Mouse (Mus musculus) CH12.LX (cell line): ENCODE data around the gene Hibadh. TPM values are rescaled to one million over a fixed set of nuclear protein-coding genes. Genes with fewer than 3 reads are reported as not detected.

Source experiments
- DNase-seq: peaks from one replicate; pipeline ENCODE4 v3.0.0-alpha.2; 2013; ENCODE audit errors: extremely low read depth
- H3K27ac ChIP-seq: 2 replicates; pipeline ENCODE4 v1.5.1; 2012; ENCODE audit warnings: low read depth, mild to moderate bottlenecking, control low read depth, moderate library complexity; ENCODE audit not compliant: insufficient read depth
- H3K27me3 ChIP-seq: replicated peaks from 2 replicates; pipeline ENCODE3; 2012; ENCODE audit warnings: inconsistent platforms
- H3K36me3 ChIP-seq, 2 experiments: replicated peaks in 1 of 2; 2 replicates each; pipeline versions ENCODE3 to v1.6.1; 2012; ENCODE audit warnings: inconsistent platforms in 1 of 2, low read length in 1 of 2, mild to moderate bottlenecking in 1 of 2, mixed read lengths in 1 of 2, moderate library complexity in 1 of 2; ENCODE audit not compliant: control insufficient read depth in 1 of 2, insufficient read depth in 1 of 2
- H3K4me1 ChIP-seq, 2 experiments: 2 replicates each; pipeline ENCODE4 v1.6.1; 2012; ENCODE audit warnings: inconsistent platforms in 1 of 2, moderate library complexity in 1 of 2; ENCODE audit not compliant: insufficient read depth in 2 of 2, control insufficient read depth in 1 of 2
- H3K4me2 ChIP-seq: 2 replicates; pipeline ENCODE4 v1.6.1; 2012; ENCODE audit warnings: low read depth, mild to moderate bottlenecking, control low read depth; ENCODE audit not compliant: poor library complexity, insufficient read depth, severe bottlenecking
- H3K4me3 ChIP-seq, 3 experiments: fragments of 150-350 bp in 1 of 3; sonication (generic) in 1 of 3; replicated peaks in 1 of 3; 2 replicates each; pipeline versions ENCODE3 to v1.5.1; 2011 to 2012; ENCODE audit warnings: low read depth in 2 of 3, low read length in 2 of 3, mild to moderate bottlenecking in 2 of 3, moderate library complexity in 2 of 3, control low read depth in 1 of 3, improper control_type of control experiment in 1 of 3, inconsistent platforms in 1 of 3, mixed read lengths in 1 of 3; ENCODE audit not compliant: poor library complexity in 1 of 3
- H3K79me2 ChIP-seq: replicated peaks from 2 replicates; pipeline ENCODE4 v1.6.1; 2012; ENCODE audit warnings: mild to moderate bottlenecking, moderate library complexity; ENCODE audit not compliant: control insufficient read depth, poor library complexity, insufficient read depth, severe bottlenecking; ENCODE audit errors: extremely low read depth
- H3K9ac ChIP-seq: 2 replicates; pipeline ENCODE4 v1.6.1; 2012; ENCODE audit warnings: low read depth, mild to moderate bottlenecking, control low read depth, moderate library complexity; ENCODE audit not compliant: insufficient read depth
- H3K9me3 ChIP-seq: replicated peaks from 2 replicates; pipeline ENCODE3; 2012; ENCODE audit warnings: low read length, inconsistent platforms, mixed read lengths
- BHLHE40 ChIP-seq: IDR thresholded peaks from 2 replicates; pipeline ENCODE4 v1.6.1; 2011; ENCODE audit warnings: mild to moderate bottlenecking, low read depth, low read length, improper control_type of control experiment
- CHD1 ChIP-seq: IDR thresholded peaks from 2 replicates; pipeline ENCODE4 v1.6.1; 2012; ENCODE audit warnings: low read depth, low read length, improper control_type of control experiment, inconsistent platforms
- CHD2 ChIP-seq: IDR thresholded peaks from 2 replicates; pipeline ENCODE4 v1.6.1; 2011; ENCODE audit warnings: low read length, improper control_type of control experiment
- ELF1 ChIP-seq: IDR thresholded peaks from 2 replicates; pipeline ENCODE4 v1.6.1; 2014; ENCODE audit warnings: low read depth, mild to moderate bottlenecking, inconsistent platforms, low read length, improper control_type of control experiment
- GABPA ChIP-seq: IDR thresholded peaks from 2 replicates; pipeline ENCODE4 v1.6.1; 2012; ENCODE audit warnings: low read depth, low read length, improper control_type of control experiment, inconsistent platforms; ENCODE audit not compliant: insufficient replicate concordance
- HCFC1 ChIP-seq: IDR thresholded peaks from 2 replicates; pipeline ENCODE4 v1.6.1; 2012; ENCODE audit warnings: low read depth, mild to moderate bottlenecking, inconsistent platforms, low read length, improper control_type of control experiment
- IRF4 ChIP-seq: IDR thresholded peaks from 2 replicates; pipeline ENCODE4 v1.6.1; 2014; ENCODE audit warnings: low read depth, mild to moderate bottlenecking, inconsistent platforms, low read length, improper control_type of control experiment
- JUN ChIP-seq: IDR thresholded peaks from 2 replicates; pipeline ENCODE4 v1.6.1; 2011; ENCODE audit warnings: low read depth, mild to moderate bottlenecking, low read length, improper control_type of control experiment, moderate library complexity; ENCODE audit not compliant: insufficient read depth
- JUND ChIP-seq: conservative IDR thresholded peaks from 2 replicates; pipeline ENCODE4 v1.6.1; 2011; ENCODE audit warnings: low read depth, low read length, improper control_type of control experiment
- MAZ ChIP-seq: IDR thresholded peaks from 2 replicates; pipeline ENCODE4 v1.6.1; 2012; ENCODE audit warnings: low read depth, mild to moderate bottlenecking, inconsistent platforms, low read length, improper control_type of control experiment, moderate library complexity
- MEF2A ChIP-seq: IDR thresholded peaks from 2 replicates; pipeline ENCODE4 v1.6.1; 2014; ENCODE audit warnings: low read depth, mild to moderate bottlenecking, inconsistent platforms, low read length, improper control_type of control experiment, borderline replicate concordance
- MXI1 ChIP-seq: IDR thresholded peaks from 2 replicates; pipeline ENCODE4 v1.6.1; 2011; ENCODE audit warnings: mild to moderate bottlenecking, low read depth, low read length, improper control_type of control experiment
- MYC ChIP-seq: IDR thresholded peaks from 2 replicates; pipeline ENCODE4 v1.6.1; 2011; ENCODE audit warnings: low read depth, mild to moderate bottlenecking, improper control_type of control experiment, low read length
- NELFE ChIP-seq: IDR thresholded peaks from 2 replicates; pipeline ENCODE4 v1.6.1; 2011; ENCODE audit warnings: low read depth, low read length, improper control_type of control experiment
- NRF1 ChIP-seq: IDR thresholded peaks from 2 replicates; pipeline ENCODE4 v1.6.1; 2014; ENCODE audit warnings: low read depth, mild to moderate bottlenecking, inconsistent platforms, low read length, improper control_type of control experiment, moderate library complexity
- POLR2A ChIP-seq: IDR thresholded peaks from 2 replicates; pipeline ENCODE4 v1.6.1; 2011; ENCODE audit warnings: low read depth, mild to moderate bottlenecking, improper control_type of control experiment, low read length
- POLR2AphosphoS2 ChIP-seq: IDR thresholded peaks from 2 replicates; pipeline ENCODE4 v1.6.1; 2011; ENCODE audit warnings: low read depth, low read length, improper control_type of control experiment
- RAD21 ChIP-seq: IDR thresholded peaks from 2 replicates; pipeline ENCODE4 v1.6.1; 2011; ENCODE audit warnings: low read depth, mild to moderate bottlenecking, low read length, improper control_type of control experiment, moderate library complexity
- SIN3A ChIP-seq: IDR thresholded peaks from 2 replicates; pipeline ENCODE4 v1.6.1; 2012; ENCODE audit warnings: low read length, improper control_type of control experiment, inconsistent platforms
- SMC3 ChIP-seq: IDR thresholded peaks from 2 replicates; pipeline ENCODE4 v1.6.1; 2011; ENCODE audit warnings: low read depth, low read length, improper control_type of control experiment
- UBTF ChIP-seq: IDR thresholded peaks from 2 replicates; pipeline ENCODE4 v1.6.1; 2012; ENCODE audit warnings: low read depth, mild to moderate bottlenecking, inconsistent platforms, low read length, improper control_type of control experiment, moderate library complexity
- USF2 ChIP-seq: conservative IDR thresholded peaks from 2 replicates; pipeline ENCODE4 v1.6.1; 2011; ENCODE audit warnings: low read depth, low read length, improper control_type of control experiment
- ZKSCAN1 ChIP-seq: IDR thresholded peaks from 2 replicates; pipeline ENCODE4 v1.6.1; 2012; ENCODE audit warnings: low read depth, inconsistent platforms, low read length, improper control_type of control experiment, borderline replicate concordance
- ZMIZ1 ChIP-seq: IDR thresholded peaks from 2 replicates; pipeline ENCODE4 v1.6.1; 2012; ENCODE audit warnings: low read depth, mild to moderate bottlenecking, inconsistent platforms, low read length, improper control_type of control experiment
- ZNF384 ChIP-seq: IDR thresholded peaks from 2 replicates; pipeline ENCODE4 v1.6.1; 2012; ENCODE audit warnings: low read depth, low read length, improper control_type of control experiment, inconsistent platforms
- dilution Hi-C: fragments of 300-500 bp; cut with MboI; formaldehyde crosslinking; loops from 2 replicates; pipeline ENCODE4 v1.14.3; 2020; ENCODE audit warnings: low sequenced_read_pairs; ENCODE audit not compliant: extremely low pct_unique_long_range_greater_than_20kb, extremely low pct_ligation_motif_present
- in situ Hi-C: fragments of 300-500 bp; cut with MboI; formaldehyde crosslinking; loops from 3 replicates; pipeline ENCODE4 v1.14.3; 2019; ENCODE audit warnings: low sequenced_read_pairs, low pct_ligation_motif_present, low pct_unique_long_range_greater_than_20kb, mixed read lengths
- polyA plus RNA-seq: library from polyadenylated mRNA; unstranded; fragments of >175 nt; gene quantifications from 2 replicates; pipeline ENCODE4 v1.2.1, GENCODE M21; 2012; ENCODE audit warnings: low read depth; ENCODE audit not compliant: insufficient read length
- total RNA-seq, 2 experiments: library from RNA; depleted of rRNA; stranded (reverse); fragments of 300-350 nt in 1 of 2; fragments of >200 nt in 1 of 2; gene quantifications; 2 replicates each; pipeline ENCODE4 v1.2.3; 2012 to 2014

Hibadh gene
- total and polyA plus RNA-seq, 3 experiments, result 38.6 to 60.4 (median 44.4) TPM

GRCm38 (mm10) chr6:52642152-52642551, 2.0 kb upstream of the Hibadh start:
- dilution Hi-C loops, result no loop called here
- in situ Hi-C loops, result no loop called here
- TF ChIP-seq SIN3A, result no peak
- no peak for TF ChIP-seq NELFE
- no peak for TF ChIP-seq IRF4
- no peak for TF ChIP-seq JUN
- no peak for TF ChIP-seq ELF1
- no peak for TF ChIP-seq MAZ
- no peak for TF ChIP-seq POLR2AphosphoS2
- no peak for TF ChIP-seq JUND
- no peak for TF ChIP-seq CHD2
- TF ChIP-seq GABPA, result no peak
- no peak for TF ChIP-seq ZKSCAN1
- no peak for TF ChIP-seq MXI1
- TF ChIP-seq POLR2A, result no peak
- TF ChIP-seq, all 38 proteins: peak for 0
- H3K4me3 ChIP-seq, result no peak overlapping the region
- peaks cover 0 to 3% of the 10 kb centered on the region in 2 experiments for H3K36me3 ChIP-seq
- no peak overlapping the region for H3K4me2 ChIP-seq
- no peak for DNase-seq
- peaks cover 8% of the 10 kb centered on the region for H3K79me2 ChIP-seq
- no peak overlapping the region for H3K9ac ChIP-seq
- H3K27me3 ChIP-seq, result no peaks in the 10 kb centered on the region
- H3K9me3 ChIP-seq, result no peaks in the 10 kb centered on the region
- no peak overlapping the region for H3K27ac ChIP-seq
- peaks cover 8 to 19% of the 10 kb centered on the region in 2 experiments for H3K4me1 ChIP-seq

GRCm38 (mm10) chr6:52641076-52641475, 887 bp upstream of the Hibadh start:
- peaks cover 10% of the 10 kb centered on the region for H3K79me2 ChIP-seq
- H3K27ac ChIP-seq, result no peak overlapping the region
- H3K9me3 ChIP-seq, result no peaks in the 10 kb centered on the region
- no peak for DNase-seq
- H3K4me1 ChIP-seq, result peaks cover 8 to 22% of the 10 kb centered on the region in 2 experiments
- H3K36me3 ChIP-seq, result peaks cover 0 to 5% of the 10 kb centered on the region in 2 experiments
- H3K27me3 ChIP-seq, result no peaks in the 10 kb centered on the region
- TF ChIP-seq MEF2A, result no peak
- no peak for TF ChIP-seq NRF1
- no peak for TF ChIP-seq NELFE
- no peak for TF ChIP-seq HCFC1
- TF ChIP-seq RAD21, result no peak
- TF ChIP-seq ELF1, result no peak
- no peak for TF ChIP-seq MYC
- no peak for TF ChIP-seq USF2
- TF ChIP-seq ZMIZ1, result no peak
- no peak for TF ChIP-seq CHD1
- no peak for TF ChIP-seq ZNF384
- TF ChIP-seq UBTF, result no peak
- TF ChIP-seq JUN, result no peak
- no peak for TF ChIP-seq SMC3
- TF ChIP-seq ZKSCAN1, result no peak
- TF ChIP-seq BHLHE40, result no peak
- TF ChIP-seq POLR2AphosphoS2, result no peak
- no peak overlapping the region for H3K9ac ChIP-seq
- dilution Hi-C loops (no loop called here), in situ Hi-C loops (no loop called here)
- no peak overlapping the region for H3K4me3 ChIP-seq
- no peak overlapping the region for H3K4me2 ChIP-seq
